Mouse (Mus musculus) thymus, adult 2 months (tissue): ENCODE data around the gene Gmcl1.

Experiments used
- CTCF ChIP-seq: fragments of 200-500 bp; IDR thresholded peaks from 2 replicates; pipeline ENCODE4 v1.5.1; 2012; ENCODE audit warnings: mild to moderate bottlenecking, control low read depth, low read length, moderate library complexity, borderline replicate concordance; ENCODE audit not compliant: control insufficient read depth, poor library complexity, insufficient read depth; ENCODE audit errors: extremely low read depth
- POLR2A ChIP-seq: fragments of 200-500 bp; IDR thresholded peaks from 2 replicates; pipeline ENCODE4 v1.6.1; 2012; ENCODE audit warnings: mild to moderate bottlenecking, low read length, control low read depth, moderate library complexity; ENCODE audit not compliant: control insufficient read depth, poor library complexity, insufficient read depth; ENCODE audit errors: extremely low read depth

- TF ChIP-seq CTCF (no peak), POLR2A (no peak)
These were observed 43.0 kb upstream of the Gmcl1 start for GRCm38 (mm10) chr6:86776001-86776705.
